Mouse (Mus musculus) brain, embryonic 14.5 days (tissue): ENCODE results near the gene Arl8a.

Source experiments
- CTCF ChIP-seq: fragments of 200-500 bp; IDR thresholded peaks from 2 replicates; pipeline ENCODE4 v1.5.1; 2012; ENCODE audit warnings: inconsistent platforms, mild to moderate bottlenecking, moderate library complexity, borderline replicate concordance; ENCODE audit not compliant: insufficient read depth, insufficient read length; ENCODE audit errors: extremely low read depth
- POLR2A ChIP-seq: fragments of 200-500 bp; IDR thresholded peaks from 2 replicates; pipeline ENCODE4 v1.6.1; 2012; ENCODE audit warnings: mild to moderate bottlenecking, inconsistent platforms, borderline replicate concordance; ENCODE audit not compliant: poor library complexity, insufficient read depth, insufficient read length, severe bottlenecking; ENCODE audit errors: extremely low read depth

GRCm38 (mm10) chr1:135160411-135161050 lies 13.9 kb downstream of the Arl8a start:
- TF ChIP-seq CTCF, result no peak
- TF ChIP-seq POLR2A, result no peak
